8 mouse cellular contexts compared by ENCODE assay signal in genomic region chr5:124353726-124354547, GRCm38 (mm10). TPM values are rescaled to one million over a fixed set of nuclear protein-coding genes. Genes with fewer than 3 reads are reported as not detected.
DNase-seq lines count a peak whose midpoint lies in the region; ATAC-seq lines count a peak whose summit lies in the region.

No protein-coding gene starts in this region.

- H3K27me3 ChIP-seq in embryonic facial prominence, embryonic 12.5 days, result no peaks in the 10 kb centered on the region
- no peaks in the 10 kb centered on the region for H3K27me3 ChIP-seq in heart, embryonic 13.5 days (replicated peaks)
- no peaks in the 10 kb centered on the region for H3K27me3 ChIP-seq in kidney, embryonic 16.5 days (ENCODE audit: insufficient read depth, low read length)

- under 1% methylated on average over 88 of the region's 132 CpGs for WGBS in embryonic facial prominence, embryonic 12.5 days
- under 1% methylated on average over 75 of the region's 132 CpGs for WGBS in heart, embryonic 13.5 days
- 0% methylated on average over 49 of the region's 132 CpGs for WGBS in kidney, embryonic 16.5 days

- peaks cover 18% of the 10 kb centered on the region for H3K36me3 ChIP-seq in embryonic facial prominence, embryonic 12.5 days
- peaks cover 14% of the 10 kb centered on the region for H3K36me3 ChIP-seq in heart, embryonic 13.5 days
- H3K36me3 ChIP-seq in kidney, embryonic 16.5 days (ENCODE audit: insufficient read depth, low read length), result peaks cover 10% of the 10 kb centered on the region

- ATAC-seq in embryonic facial prominence, embryonic 12.5 days (ENCODE audit: insufficient number of reproducible peaks, insufficient read depth, low FRiP score, low TSS enrichment), result no peak
- ATAC-seq in heart, embryonic 13.5 days (ENCODE audit: extremely low read depth, insufficient number of reproducible peaks, low FRiP score, low TSS enrichment), result peak; percentile 8; the same call in 1 of the 2 replicates
- ATAC-seq in kidney, embryonic 16.5 days (ENCODE audit: low FRiP score, low TSS enrichment), result peak; percentile 37; the same call in 1 of the 2 replicates

- H3K4me2 ChIP-seq in embryonic facial prominence, embryonic 12.5 days (replicated peaks), result peak overlapping the region; percentile 90
- H3K4me2 ChIP-seq in heart, embryonic 13.5 days, result peak overlapping the region; percentile 96
- peak overlapping the region; percentile 98 for H3K4me2 ChIP-seq in kidney, embryonic 16.5 days (replicated peaks; ENCODE audit: low read depth, low read length)

- peak overlapping the region; percentile 100 for H3K9ac ChIP-seq in embryonic facial prominence, embryonic 12.5 days
- H3K9ac ChIP-seq in heart, embryonic 13.5 days, result peak overlapping the region; percentile 100
- peak overlapping the region; percentile 100 for H3K9ac ChIP-seq in kidney, embryonic 16.5 days (replicated peaks; ENCODE audit: low read length)

- peak; percentile 55 for DNase-seq in 416B (ENCODE audit: low read depth)
- DNase-seq in T-cell, adult 2 months (ENCODE audit: low spot score), result peak; percentile 61
- DNase-seq in lung, postnatal 36 days, result peak; percentile 56
- DNase-seq in retina, postnatal 1 day, result peak; percentile 83
- peak; percentile 60 for DNase-seq in urinary bladder, postnatal 25 days (ENCODE audit: low spot score)

- peak overlapping the region; percentile 97 for H3K4me3 ChIP-seq in embryonic facial prominence, embryonic 12.5 days
- peak overlapping the region; percentile 71 for H3K4me3 ChIP-seq in heart, embryonic 13.5 days
- H3K4me3 ChIP-seq in kidney, embryonic 16.5 days (ENCODE audit: low read length), result peak overlapping the region; percentile 71

- H3K9me3 ChIP-seq in embryonic facial prominence, embryonic 12.5 days, result no peaks in the 10 kb centered on the region
- no peaks in the 10 kb centered on the region for H3K9me3 ChIP-seq in heart, embryonic 13.5 days
- H3K9me3 ChIP-seq in kidney, embryonic 16.5 days (ENCODE audit: low read length), result no peaks in the 10 kb centered on the region

- peak overlapping the region; percentile 99 for H3K27ac ChIP-seq in embryonic facial prominence, embryonic 12.5 days
- peak overlapping the region; percentile 98 for H3K27ac ChIP-seq in heart, embryonic 13.5 days (replicated peaks)
- peak overlapping the region; percentile 98 for H3K27ac ChIP-seq in kidney, embryonic 16.5 days (ENCODE audit: low read length)

- H3K4me1 ChIP-seq in embryonic facial prominence, embryonic 12.5 days, result peaks cover 23% of the 10 kb centered on the region
- peaks cover 29% of the 10 kb centered on the region for H3K4me1 ChIP-seq in heart, embryonic 13.5 days
- peaks cover 25% of the 10 kb centered on the region for H3K4me1 ChIP-seq in kidney, embryonic 16.5 days (ENCODE audit: insufficient read depth, low read length)

RNA-seq across cellular contexts. Expression of gene Cdk2ap1, which starts 8.9 kb away (rescaled TPM):
- 82.6 and 143 TPM in 2 replicates for polyA plus RNA-seq in embryonic facial prominence, embryonic 12.5 days (2016; fragmentation: Nextera tagmentation; extraction: Ambion mirVana)
- polyA plus RNA-seq in heart, embryonic 13.5 days (2015; fragmentation: Nextera tagmentation; extraction: Ambion mirVana), result 20.5 and 23.9 TPM in 2 replicates
- 28.4 and 29.9 TPM in 2 replicates for polyA plus RNA-seq in kidney, embryonic 16.5 days (2015; fragmentation: Nextera tagmentation; extraction: Ambion mirVana)

RNA-seq across cellular contexts. Expression of gene 2810006K23Rik, which starts 26.0 kb away (rescaled TPM):
- 17.2 and 18.1 TPM in 2 replicates for polyA plus RNA-seq in embryonic facial prominence, embryonic 12.5 days (2016; fragmentation: Nextera tagmentation; extraction: Ambion mirVana)
- polyA plus RNA-seq in heart, embryonic 13.5 days (2015; fragmentation: Nextera tagmentation; extraction: Ambion mirVana), result 18.5 and 19.5 TPM in 2 replicates
- polyA plus RNA-seq in kidney, embryonic 16.5 days (2015; fragmentation: Nextera tagmentation; extraction: Ambion mirVana), result 18.5 and 20.4 TPM in 2 replicates

RNA-seq across cellular contexts. Expression of gene Mphosph9, which starts 26.2 kb away (rescaled TPM):
- 15.3 and 17.0 TPM in 2 replicates for polyA plus RNA-seq in embryonic facial prominence, embryonic 12.5 days (2016; fragmentation: Nextera tagmentation; extraction: Ambion mirVana)
- polyA plus RNA-seq in heart, embryonic 13.5 days (2015; fragmentation: Nextera tagmentation; extraction: Ambion mirVana), result 10.2 and 13.6 TPM in 2 replicates
- 10.8 and 13.8 TPM in 2 replicates for polyA plus RNA-seq in kidney, embryonic 16.5 days (2015; fragmentation: Nextera tagmentation; extraction: Ambion mirVana)
